Mouse (Mus musculus) erythroblast, embryonic 14.5 days (primary cell): ENCODE data around the gene Chmp6. TPM values are rescaled to one million over a fixed set of nuclear protein-coding genes. Genes with fewer than 3 reads are reported as not detected.

Source experiments
- H3K27me3 ChIP-seq: 2 replicates; pipeline ENCODE4 v1.6.1; 2012; ENCODE audit warnings: inconsistent platforms; ENCODE audit not compliant: control insufficient read depth
- H3K36me3 ChIP-seq: 2 replicates; pipeline ENCODE4 v1.6.1; 2012; ENCODE audit warnings: mild to moderate bottlenecking, inconsistent platforms; ENCODE audit not compliant: control insufficient read depth
- H3K4me1 ChIP-seq: 2 replicates; pipeline ENCODE4 v1.6.1; 2012; ENCODE audit warnings: inconsistent platforms; ENCODE audit not compliant: control insufficient read depth
- H3K4me3 ChIP-seq: replicated peaks from 2 replicates; pipeline ENCODE3; 2012; ENCODE audit warnings: moderate library complexity, mild to moderate bottlenecking, inconsistent platforms
- H3K9me3 ChIP-seq: 2 replicates; pipeline ENCODE4 v1.6.1; 2012; ENCODE audit warnings: low read length, inconsistent platforms, mixed read lengths; ENCODE audit not compliant: control insufficient read depth
- GATA1 ChIP-seq: IDR thresholded peaks from 2 replicates; pipeline ENCODE4 v1.6.1; 2012; ENCODE audit warnings: low read length, inconsistent platforms, mixed read lengths
- TAL1 ChIP-seq: IDR thresholded peaks from 3 replicates; pipeline ENCODE4 v1.6.1; 2012; ENCODE audit warnings: low read length, inconsistent platforms, mixed read lengths
- polyA plus RNA-seq: library from polyadenylated mRNA; stranded (reverse); fragments of >175 nt; gene quantifications from 2 replicates; pipeline ENCODE4 v1.2.3, GENCODE M21; 2012

Gene Chmp6
- polyA plus RNA-seq, 1 experiment, result 2.7 TPM

DNA sequence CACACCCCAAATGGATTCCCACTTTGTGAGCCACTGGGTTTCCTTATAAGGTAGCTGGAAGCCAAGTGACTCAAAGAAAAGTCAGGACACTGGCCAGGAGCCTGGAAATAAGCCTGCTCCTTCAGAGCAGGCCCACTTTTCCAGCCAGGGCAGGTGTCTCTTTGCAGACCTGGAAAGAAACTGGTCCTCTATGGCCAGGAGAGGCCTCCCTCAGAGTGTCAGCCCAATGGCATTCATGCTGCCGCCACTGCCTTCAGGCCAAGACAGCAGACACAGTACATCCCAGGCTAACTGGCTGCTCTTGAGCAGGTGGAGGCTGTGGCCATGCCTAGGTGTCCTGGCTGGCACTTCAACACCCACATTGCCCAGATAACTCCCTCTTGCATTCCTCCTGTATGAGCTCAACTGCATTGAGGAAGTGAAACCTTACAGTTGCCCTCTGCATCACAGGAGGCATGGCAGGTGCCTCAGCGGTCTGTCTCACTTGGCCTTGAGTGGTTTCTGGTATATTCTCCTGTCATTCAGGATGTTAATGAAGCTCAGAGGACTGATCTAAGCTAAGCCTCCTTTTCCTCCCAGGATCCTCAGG, 41.6 kb downstream of the Chmp6 start:
- Histone ChIP-seq H3K4me3 (no peak overlapping the region), H3K9me3 (no peaks in the 10 kb centered on the region), H3K27me3 (no peaks in the 10 kb centered on the region), H3K36me3 (no peaks in the 10 kb centered on the region; the same call in 1 of the 2 replicates), H3K4me1 (no peaks in the 10 kb centered on the region; the same call in 1 of the 2 replicates)
- TF ChIP-seq GATA1 (no peak), TAL1 (no peak)

DNA sequence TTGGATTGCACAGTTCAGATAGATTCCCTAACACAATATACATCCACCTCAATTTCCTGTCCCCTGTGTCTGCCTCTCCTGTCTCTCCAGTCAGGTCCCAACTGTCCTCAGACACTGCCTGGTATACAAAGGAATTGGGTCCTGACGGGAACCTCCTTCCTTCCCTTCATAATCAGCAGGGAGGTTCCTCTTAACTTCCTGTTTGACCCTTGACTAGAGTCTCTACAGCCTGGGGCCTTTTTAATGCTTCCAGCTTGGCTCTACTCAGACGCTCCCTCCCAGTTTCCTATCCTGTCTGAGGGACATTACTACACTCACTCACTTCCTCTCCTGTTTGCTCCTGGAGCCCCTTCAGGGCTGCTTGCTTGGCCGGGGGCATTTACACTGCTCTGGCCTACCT, 42.2 kb downstream of the Chmp6 start:
- Histone ChIP-seq H3K4me1 (no peaks in the 10 kb centered on the region; the same call in 1 of the 2 replicates), H3K27me3 (no peaks in the 10 kb centered on the region), H3K36me3 (no peaks in the 10 kb centered on the region; the same call in 1 of the 2 replicates), H3K4me3 (no peak overlapping the region), H3K9me3 (no peaks in the 10 kb centered on the region)
- TF ChIP-seq TAL1 (no peak), GATA1 (no peak)

DNA sequence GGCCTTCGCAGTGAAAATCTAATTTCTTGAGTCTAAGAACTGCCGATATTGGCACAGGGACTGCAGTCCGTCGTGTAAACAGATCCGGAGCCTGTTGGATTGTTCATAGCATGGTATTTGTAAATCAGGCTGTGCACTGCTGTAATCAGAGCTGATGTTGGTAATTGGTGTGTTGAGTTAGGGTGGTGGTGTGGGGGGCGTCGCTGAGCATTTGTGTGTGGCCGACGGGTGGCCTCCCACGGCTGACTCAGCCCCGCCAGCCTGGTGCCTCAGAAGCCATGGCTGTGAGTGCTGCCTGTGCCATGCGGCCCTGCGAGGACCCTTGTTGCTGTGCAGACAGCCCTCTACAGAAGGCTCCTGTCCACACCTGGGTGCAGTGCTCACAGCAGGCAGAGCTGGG, 43.3 kb downstream of the Chmp6 start:
- H3K4me3 ChIP-seq, result no peak overlapping the region
- H3K27me3 ChIP-seq, result no peaks in the 10 kb centered on the region
- no peak for TF ChIP-seq GATA1
- no peaks in the 10 kb centered on the region for H3K9me3 ChIP-seq
- H3K36me3 ChIP-seq, result no peaks in the 10 kb centered on the region; the same call in 1 of the 2 replicates
- no peaks in the 10 kb centered on the region; the same call in 1 of the 2 replicates for H3K4me1 ChIP-seq

DNA sequence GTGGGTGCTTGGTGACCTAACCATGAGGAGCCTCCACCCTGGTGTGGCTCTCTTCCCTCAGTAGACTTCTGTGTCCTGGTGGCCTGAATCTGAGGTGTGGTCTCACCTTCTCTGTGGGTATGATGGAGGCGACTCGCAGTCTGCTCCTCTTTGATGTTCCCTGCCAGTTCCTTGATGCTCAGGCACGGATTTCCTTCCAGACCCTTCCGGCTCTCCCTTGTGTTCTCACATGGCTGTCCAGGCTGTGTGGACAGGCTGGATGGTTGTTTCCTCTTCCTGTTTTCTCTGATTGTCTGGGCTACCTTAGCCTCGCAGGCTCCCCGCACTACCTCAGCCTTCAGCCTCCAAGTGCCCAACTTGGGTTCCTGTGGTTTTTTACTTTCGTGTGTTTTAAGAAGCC, 45.6 kb downstream of the Chmp6 start:
- Histone ChIP-seq H3K4me3 (no peak overlapping the region), H3K36me3 (no peaks in the 10 kb centered on the region; the same call in 1 of the 2 replicates), H3K27me3 (no peaks in the 10 kb centered on the region), H3K4me1 (no peaks in the 10 kb centered on the region; the same call in 1 of the 2 replicates), H3K9me3 (no peaks in the 10 kb centered on the region)
- TF ChIP-seq GATA1, result no peak

DNA sequence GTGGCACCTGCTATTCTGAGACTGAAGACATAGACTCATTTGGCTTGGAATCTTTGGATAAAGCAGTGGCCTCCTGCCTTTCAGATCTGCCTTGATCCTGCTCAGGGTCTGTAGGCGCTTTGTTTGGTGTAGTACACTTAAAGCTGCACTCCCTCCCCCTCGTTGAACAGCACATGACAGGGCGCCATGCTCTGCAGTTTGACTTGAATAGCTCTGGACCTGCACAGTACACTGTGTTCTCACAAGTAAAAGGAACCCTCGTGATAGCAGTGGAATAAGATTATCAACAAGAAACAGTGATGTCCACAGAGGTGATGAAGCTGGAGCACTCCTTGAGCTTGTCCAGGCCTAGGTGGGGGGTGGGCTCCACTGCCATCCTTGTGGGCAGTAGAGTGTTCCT, 46.5 kb downstream of the Chmp6 start:
- TF ChIP-seq GATA1, result no peak
- no peak for TF ChIP-seq TAL1
- Histone ChIP-seq H3K9me3 (no peaks in the 10 kb centered on the region), H3K4me3 (no peak overlapping the region), H3K4me1 (no peaks in the 10 kb centered on the region; the same call in 1 of the 2 replicates), H3K27me3 (no peaks in the 10 kb centered on the region), H3K36me3 (no peaks in the 10 kb centered on the region; the same call in 1 of the 2 replicates)

DNA sequence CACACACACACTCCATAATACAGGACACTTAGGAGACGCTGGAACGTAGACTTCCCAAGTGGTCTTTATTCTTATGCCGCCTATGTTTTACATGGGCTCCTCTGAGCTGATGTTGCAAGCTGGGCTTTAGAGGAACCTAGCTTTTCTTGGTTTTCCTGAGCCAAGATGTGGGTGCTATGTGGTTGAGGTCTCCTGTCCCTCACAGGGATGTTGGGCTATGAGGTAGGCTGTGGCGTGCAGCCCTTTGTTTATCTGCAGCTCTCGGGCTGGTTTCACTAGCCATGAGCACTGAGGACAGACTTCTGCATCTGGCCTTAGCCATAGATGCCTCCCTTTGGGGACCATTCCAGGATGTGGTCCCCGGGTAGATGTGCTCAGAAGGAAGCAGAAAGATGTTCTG, 47.4 kb downstream of the Chmp6 start:
- Histone ChIP-seq H3K27me3 (no peaks in the 10 kb centered on the region), H3K9me3 (no peaks in the 10 kb centered on the region), H3K36me3 (no peaks in the 10 kb centered on the region; the same call in 1 of the 2 replicates), H3K4me3 (no peak overlapping the region), H3K4me1 (no peaks in the 10 kb centered on the region)
- no peak for TF ChIP-seq TAL1
- TF ChIP-seq GATA1, result no peak

DNA sequence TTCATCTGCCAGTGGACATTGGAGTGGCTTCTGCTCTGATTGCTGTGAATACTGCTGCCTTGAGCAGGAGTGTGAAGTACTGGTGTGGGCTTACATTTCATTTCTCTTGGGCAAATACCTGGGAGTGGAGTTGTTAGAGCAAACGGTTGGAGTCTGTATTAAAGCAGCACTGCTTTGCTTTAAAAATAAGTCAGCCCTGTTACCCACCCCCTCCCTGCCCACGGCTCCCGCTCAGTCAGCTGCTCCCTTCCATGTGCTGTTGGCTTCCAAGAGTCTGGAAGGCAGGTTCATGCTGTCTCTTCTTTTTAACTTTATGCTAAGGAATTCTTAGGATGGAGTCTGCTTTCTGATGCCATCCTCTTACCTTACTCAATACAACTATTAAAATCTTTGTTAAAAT, 48.3 kb downstream of the Chmp6 start:
- H3K27me3 ChIP-seq, result no peaks in the 10 kb centered on the region
- H3K4me1 ChIP-seq, result no peaks in the 10 kb centered on the region
- H3K4me3 ChIP-seq, result no peak overlapping the region
- no peaks in the 10 kb centered on the region for H3K9me3 ChIP-seq
- H3K36me3 ChIP-seq, result no peaks in the 10 kb centered on the region; the same call in 1 of the 2 replicates
- TF ChIP-seq TAL1 (no peak), GATA1 (no peak)

DNA sequence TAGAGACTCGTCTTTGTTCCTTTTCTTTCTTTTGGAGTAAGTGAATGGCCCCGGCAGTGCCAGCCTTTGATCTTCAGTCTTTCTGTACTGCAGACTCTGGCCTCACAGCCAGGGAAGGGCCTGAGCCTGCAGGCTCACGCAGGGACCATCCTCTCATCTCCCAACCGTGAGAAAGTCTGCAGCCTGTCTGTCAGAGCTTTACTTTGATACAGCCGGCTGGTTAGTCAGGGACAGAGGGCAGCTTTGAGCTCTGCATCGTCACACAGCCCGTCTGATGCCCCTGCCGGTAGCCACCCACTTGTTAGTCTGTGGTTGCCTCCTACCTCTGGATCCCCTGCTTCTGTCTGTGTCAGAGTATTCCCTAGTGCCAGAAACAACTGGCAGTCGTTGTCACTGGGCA, 51.8 kb downstream of the Chmp6 start:
- Histone ChIP-seq H3K4me3 (no peak overlapping the region), H3K36me3 (no peaks in the 10 kb centered on the region; the same call in 1 of the 2 replicates), H3K27me3 (no peaks in the 10 kb centered on the region), H3K4me1 (no peaks in the 10 kb centered on the region), H3K9me3 (no peaks in the 10 kb centered on the region)
- TF ChIP-seq GATA1, result no peak
- TF ChIP-seq TAL1, result no peak

DNA sequence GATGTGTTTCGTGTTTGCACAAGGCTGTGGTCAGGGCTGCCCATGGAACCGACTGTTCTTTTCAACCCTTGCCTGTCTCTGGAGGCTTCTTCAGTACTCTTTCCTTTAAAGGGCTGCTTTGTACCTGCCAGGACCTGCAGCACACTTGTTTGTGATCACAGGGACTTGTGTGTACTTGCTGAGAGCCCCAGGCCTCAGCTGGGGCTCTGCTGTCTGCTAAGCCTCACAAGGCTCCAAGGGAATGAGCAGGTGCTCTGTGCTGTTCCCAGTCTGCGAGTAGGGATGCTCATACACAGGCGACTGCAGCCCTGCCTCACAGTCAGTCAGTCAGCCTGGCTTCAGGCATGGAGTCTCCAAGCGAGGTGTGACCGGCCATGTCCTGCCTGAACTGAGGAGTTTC, 53.1 kb downstream of the Chmp6 start:
- Histone ChIP-seq H3K36me3 (no peaks in the 10 kb centered on the region; the same call in 1 of the 2 replicates), H3K4me3 (no peak overlapping the region)

DNA sequence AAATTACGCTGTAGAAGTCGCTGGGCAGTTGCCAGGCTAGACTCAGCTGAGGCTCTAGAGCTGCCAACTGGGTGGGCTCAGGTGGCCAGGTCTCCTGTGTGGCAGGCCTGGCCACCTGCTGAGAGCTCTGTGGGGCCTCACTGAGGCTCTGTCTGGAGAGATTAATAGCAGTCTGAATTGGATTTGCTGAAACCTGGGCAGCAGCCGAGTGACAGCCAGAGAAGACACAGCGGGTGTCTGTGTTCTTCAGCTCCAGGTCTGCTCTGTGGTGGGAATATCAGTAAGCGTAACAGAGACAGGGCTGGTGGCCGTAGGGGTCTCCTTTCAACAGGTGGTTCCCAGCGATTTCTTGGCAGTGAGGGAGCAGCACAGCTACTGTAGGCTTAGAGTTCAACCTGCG, 54.2 kb downstream of the Chmp6 start:
- H3K27me3 ChIP-seq, result no peaks in the 10 kb centered on the region
- no peaks in the 10 kb centered on the region for H3K9me3 ChIP-seq
- TF ChIP-seq GATA1 (no peak), TAL1 (no peak)
- no peak overlapping the region for H3K4me3 ChIP-seq
- H3K4me1 ChIP-seq, result no peaks in the 10 kb centered on the region
- no peaks in the 10 kb centered on the region; the same call in 1 of the 2 replicates for H3K36me3 ChIP-seq

More for the DNA sequence above, 53.1 kb downstream of the Chmp6 start:
- H3K4me1 ChIP-seq, result no peaks in the 10 kb centered on the region
- TF ChIP-seq TAL1, result no peak
- TF ChIP-seq GATA1, result no peak
- H3K9me3 ChIP-seq, result no peaks in the 10 kb centered on the region
- no peaks in the 10 kb centered on the region for H3K27me3 ChIP-seq
